Mouse (Mus musculus): Measurements from ENCODE around the gene Asic2.

DNA sequence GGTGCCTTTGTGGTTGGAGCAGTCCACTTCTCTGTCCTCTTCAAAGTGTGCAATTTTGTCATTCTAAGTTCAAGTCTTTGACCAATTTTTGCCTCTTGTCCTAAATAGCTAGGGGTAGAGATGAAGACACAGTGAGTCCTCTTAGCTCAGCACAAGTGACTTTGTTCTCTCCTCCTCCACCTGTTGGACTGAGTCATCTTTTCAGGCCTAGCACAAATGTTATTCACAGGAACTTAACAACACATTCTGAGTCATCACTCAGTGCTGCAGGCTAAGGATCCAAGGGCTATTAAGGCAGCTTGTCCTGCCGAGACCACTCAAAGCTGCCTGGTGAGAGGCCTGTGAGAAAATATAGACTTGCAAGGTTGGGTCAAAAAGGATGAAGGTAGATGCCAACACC lies 705.1 kb downstream of the Asic2 start:
- TF ChIP-seq CTCF (conservative IDR thresholded peaks at IDR 0.05; ENCODE audit: low read length) (no peak), POU5F1 (IDR thresholded peaks at IDR 0.05; ENCODE audit: borderline replicate concordance, low read length) (no peak)

All from E14TG2a.4 (cell line).